Mouse (Mus musculus): Measurements from ENCODE around the gene Acot9.

The Acot9 gene

GRCm38 (mm10) chrX:155262235-155262914, at the start of gene Acot9:
Gene Acot9 (plus strand): TSS chrX:155262443.
- DNase-seq, result peak; percentile 83 to 84

GRCm38 (mm10) chrX:155214291-155215136, 47.7 kb upstream of the Acot9 start:
- no peak for DNase-seq

- DNase-seq, result peak; percentile 14 to 41
Observed at GRCm38 (mm10) chrX:155215501-155216248, 46.6 kb upstream of the Acot9 start.

GRCm38 (mm10) chrX:155216271-155216670, 46.0 kb upstream of the Acot9 start, which contains the start of gene Sat1:
Gene Sat1 (minus strand): TSS chrX:155216449.
- peak; percentile 84 to 87 for DNase-seq

- DNase-seq, result no peak
Observed at GRCm38 (mm10) chrX:155218277-155218676, 44.0 kb upstream of the Acot9 start.

GRCm38 (mm10) chrX:155256856-155257255, 5.4 kb upstream of the Acot9 start:
- no peak for DNase-seq

GRCm38 (mm10) chrX:155262915-155263252, 641 bp downstream of the Acot9 start:
- DNase-seq, result no peak

GRCm38 (mm10) chrX:155278483-155278882, 16.2 kb downstream of the Acot9 start:
- DNase-seq, result no peak

- DNase-seq, result no peak
Observed at GRCm38 (mm10) chrX:155280427-155281044, 18.3 kb downstream of the Acot9 start.

- DNase-seq, result no peak
Observed at GRCm38 (mm10) chrX:155306390-155306789, 44.1 kb downstream of the Acot9 start.

GRCm38 (mm10) chrX:155318005-155318404, 55.8 kb downstream of the Acot9 start:
- peak in 1 of 2 experiments; percentile 19 for DNase-seq

GRCm38 (mm10) chrX:155337567-155337904, 75.3 kb downstream of the Acot9 start:
- DNase-seq, result no peak

GRCm38 (mm10) chrX:155337905-155338721, 75.9 kb downstream of the Acot9 start:
- peak; percentile 67 to 79 for DNase-seq

GRCm38 (mm10) chrX:155340654-155341053, 78.4 kb downstream of the Acot9 start, which contains the start of gene Prdx4:
Gene Prdx4 (minus strand): TSS chrX:155340754.
- DNase-seq, result no peak

- no peak for DNase-seq
Observed at GRCm38 (mm10) chrX:155346249-155346648, 84.0 kb downstream of the Acot9 start.

Measured in spleen, adult 18-20 months (tissue).